Mouse (Mus musculus) CH12.LX (cell line): Measurements from ENCODE around the gene Flywch2. TPM values are rescaled to one million over a fixed set of nuclear protein-coding genes. Genes with fewer than 3 reads are reported as not detected.

Experiments
- DNase-seq: peaks from one replicate; pipeline ENCODE4 v3.0.0-alpha.2; 2013; ENCODE audit errors: extremely low read depth
- H3K27ac ChIP-seq: 2 replicates; pipeline ENCODE4 v1.5.1; 2012; ENCODE audit warnings: low read depth, mild to moderate bottlenecking, control low read depth, moderate library complexity; ENCODE audit not compliant: insufficient read depth
- H3K27me3 ChIP-seq: replicated peaks from 2 replicates; pipeline ENCODE3; 2012; ENCODE audit warnings: inconsistent platforms
- H3K36me3 ChIP-seq, 2 experiments: replicated peaks in 1 of 2; 2 replicates each; pipeline versions ENCODE3 to v1.6.1; 2012; ENCODE audit warnings: inconsistent platforms in 1 of 2, low read length in 1 of 2, mild to moderate bottlenecking in 1 of 2, mixed read lengths in 1 of 2, moderate library complexity in 1 of 2; ENCODE audit not compliant: control insufficient read depth in 1 of 2, insufficient read depth in 1 of 2
- H3K4me1 ChIP-seq, 2 experiments: 2 replicates each; pipeline ENCODE4 v1.6.1; 2012; ENCODE audit warnings: inconsistent platforms in 1 of 2, moderate library complexity in 1 of 2; ENCODE audit not compliant: insufficient read depth in 2 of 2, control insufficient read depth in 1 of 2
- H3K4me2 ChIP-seq: 2 replicates; pipeline ENCODE4 v1.6.1; 2012; ENCODE audit warnings: low read depth, mild to moderate bottlenecking, control low read depth; ENCODE audit not compliant: poor library complexity, insufficient read depth, severe bottlenecking
- H3K4me3 ChIP-seq, 3 experiments: fragments of 150-350 bp in 1 of 3; sonication (generic) in 1 of 3; replicated peaks in 1 of 3; 2 replicates each; pipeline versions ENCODE3 to v1.5.1; 2011 to 2012; ENCODE audit warnings: low read depth in 2 of 3, low read length in 2 of 3, mild to moderate bottlenecking in 2 of 3, moderate library complexity in 2 of 3, control low read depth in 1 of 3, improper control_type of control experiment in 1 of 3, inconsistent platforms in 1 of 3, mixed read lengths in 1 of 3; ENCODE audit not compliant: poor library complexity in 1 of 3
- H3K79me2 ChIP-seq: replicated peaks from 2 replicates; pipeline ENCODE4 v1.6.1; 2012; ENCODE audit warnings: mild to moderate bottlenecking, moderate library complexity; ENCODE audit not compliant: control insufficient read depth, poor library complexity, insufficient read depth, severe bottlenecking; ENCODE audit errors: extremely low read depth
- H3K9ac ChIP-seq: 2 replicates; pipeline ENCODE4 v1.6.1; 2012; ENCODE audit warnings: low read depth, mild to moderate bottlenecking, control low read depth, moderate library complexity; ENCODE audit not compliant: insufficient read depth
- H3K9me3 ChIP-seq: replicated peaks from 2 replicates; pipeline ENCODE3; 2012; ENCODE audit warnings: low read length, inconsistent platforms, mixed read lengths
- BHLHE40 ChIP-seq: IDR thresholded peaks from 2 replicates; pipeline ENCODE4 v1.6.1; 2011; ENCODE audit warnings: mild to moderate bottlenecking, low read depth, low read length, improper control_type of control experiment
- CHD1 ChIP-seq: IDR thresholded peaks from 2 replicates; pipeline ENCODE4 v1.6.1; 2012; ENCODE audit warnings: low read depth, low read length, improper control_type of control experiment, inconsistent platforms
- CHD2 ChIP-seq: IDR thresholded peaks from 2 replicates; pipeline ENCODE4 v1.6.1; 2011; ENCODE audit warnings: low read length, improper control_type of control experiment
- CTCF ChIP-seq, 2 experiments: IDR thresholded peaks in 1 of 2; conservative IDR thresholded peaks in 1 of 2; 2 replicates each; pipeline ENCODE4 v1.5.1; 2011 to 2012; ENCODE audit warnings: low read depth in 2 of 2, low read length in 2 of 2, improper control_type of control experiment in 1 of 2, inconsistent platforms in 1 of 2, mild to moderate bottlenecking in 1 of 2, moderate library complexity in 1 of 2
- E2F4 ChIP-seq: IDR thresholded peaks from 2 replicates; pipeline ENCODE4 v1.6.1; 2011; ENCODE audit warnings: low read depth, low read length, improper control_type of control experiment; ENCODE audit not compliant: insufficient replicate concordance
- ELF1 ChIP-seq: IDR thresholded peaks from 2 replicates; pipeline ENCODE4 v1.6.1; 2014; ENCODE audit warnings: low read depth, mild to moderate bottlenecking, inconsistent platforms, low read length, improper control_type of control experiment
- EP300 ChIP-seq: IDR thresholded peaks from 2 replicates; pipeline ENCODE4 v1.6.1; 2011; ENCODE audit warnings: low read length, improper control_type of control experiment
- ETS1 ChIP-seq: conservative IDR thresholded peaks from 2 replicates; pipeline ENCODE4 v1.6.1; 2012; ENCODE audit warnings: low read depth, mild to moderate bottlenecking, inconsistent platforms, low read length, improper control_type of control experiment, moderate library complexity
- GABPA ChIP-seq: IDR thresholded peaks from 2 replicates; pipeline ENCODE4 v1.6.1; 2012; ENCODE audit warnings: low read depth, low read length, improper control_type of control experiment, inconsistent platforms; ENCODE audit not compliant: insufficient replicate concordance
- HCFC1 ChIP-seq: IDR thresholded peaks from 2 replicates; pipeline ENCODE4 v1.6.1; 2012; ENCODE audit warnings: low read depth, mild to moderate bottlenecking, inconsistent platforms, low read length, improper control_type of control experiment
- IRF4 ChIP-seq: IDR thresholded peaks from 2 replicates; pipeline ENCODE4 v1.6.1; 2014; ENCODE audit warnings: low read depth, mild to moderate bottlenecking, inconsistent platforms, low read length, improper control_type of control experiment
- JUN ChIP-seq: IDR thresholded peaks from 2 replicates; pipeline ENCODE4 v1.6.1; 2011; ENCODE audit warnings: low read depth, mild to moderate bottlenecking, low read length, improper control_type of control experiment, moderate library complexity; ENCODE audit not compliant: insufficient read depth
- JUND ChIP-seq: conservative IDR thresholded peaks from 2 replicates; pipeline ENCODE4 v1.6.1; 2011; ENCODE audit warnings: low read depth, low read length, improper control_type of control experiment
- KAT2A ChIP-seq: IDR thresholded peaks from 2 replicates; pipeline ENCODE4 v1.6.1; 2012; ENCODE audit warnings: low read length, improper control_type of control experiment, inconsistent platforms; ENCODE audit not compliant: insufficient replicate concordance
- MAFK ChIP-seq: IDR thresholded peaks from 2 replicates; pipeline ENCODE4 v1.6.1; 2011; ENCODE audit warnings: low read length, improper control_type of control experiment; ENCODE audit not compliant: insufficient replicate concordance
- MAX ChIP-seq: IDR thresholded peaks from 2 replicates; pipeline ENCODE4 v1.6.1; 2011; ENCODE audit warnings: low read length, improper control_type of control experiment
- MAZ ChIP-seq: IDR thresholded peaks from 2 replicates; pipeline ENCODE4 v1.6.1; 2012; ENCODE audit warnings: low read depth, mild to moderate bottlenecking, inconsistent platforms, low read length, improper control_type of control experiment, moderate library complexity
- MEF2A ChIP-seq: IDR thresholded peaks from 2 replicates; pipeline ENCODE4 v1.6.1; 2014; ENCODE audit warnings: low read depth, mild to moderate bottlenecking, inconsistent platforms, low read length, improper control_type of control experiment, borderline replicate concordance
- MXI1 ChIP-seq: IDR thresholded peaks from 2 replicates; pipeline ENCODE4 v1.6.1; 2011; ENCODE audit warnings: mild to moderate bottlenecking, low read depth, low read length, improper control_type of control experiment
- MYC ChIP-seq: IDR thresholded peaks from 2 replicates; pipeline ENCODE4 v1.6.1; 2011; ENCODE audit warnings: low read depth, mild to moderate bottlenecking, improper control_type of control experiment, low read length
- NELFE ChIP-seq: IDR thresholded peaks from 2 replicates; pipeline ENCODE4 v1.6.1; 2011; ENCODE audit warnings: low read depth, low read length, improper control_type of control experiment
- NRF1 ChIP-seq: IDR thresholded peaks from 2 replicates; pipeline ENCODE4 v1.6.1; 2014; ENCODE audit warnings: low read depth, mild to moderate bottlenecking, inconsistent platforms, low read length, improper control_type of control experiment, moderate library complexity
- PAX5 ChIP-seq: IDR thresholded peaks from 2 replicates; pipeline ENCODE4 v1.6.1; 2012; ENCODE audit warnings: low read length, inconsistent platforms, mixed read lengths
- POLR2A ChIP-seq: IDR thresholded peaks from 2 replicates; pipeline ENCODE4 v1.6.1; 2011; ENCODE audit warnings: low read depth, mild to moderate bottlenecking, improper control_type of control experiment, low read length
- POLR2AphosphoS2 ChIP-seq: IDR thresholded peaks from 2 replicates; pipeline ENCODE4 v1.6.1; 2011; ENCODE audit warnings: low read depth, low read length, improper control_type of control experiment
- RAD21 ChIP-seq: IDR thresholded peaks from 2 replicates; pipeline ENCODE4 v1.6.1; 2011; ENCODE audit warnings: low read depth, mild to moderate bottlenecking, low read length, improper control_type of control experiment, moderate library complexity
- RCOR1 ChIP-seq: conservative IDR thresholded peaks from 2 replicates; pipeline ENCODE4 v1.6.1; 2012; ENCODE audit warnings: low read depth, mild to moderate bottlenecking, inconsistent platforms, low read length, improper control_type of control experiment
- SIN3A ChIP-seq: IDR thresholded peaks from 2 replicates; pipeline ENCODE4 v1.6.1; 2012; ENCODE audit warnings: low read length, improper control_type of control experiment, inconsistent platforms
- SMC3 ChIP-seq: IDR thresholded peaks from 2 replicates; pipeline ENCODE4 v1.6.1; 2011; ENCODE audit warnings: low read depth, low read length, improper control_type of control experiment
- TBP ChIP-seq: conservative IDR thresholded peaks from 2 replicates; pipeline ENCODE4 v1.6.1; 2011; ENCODE audit warnings: low read depth, low read length, improper control_type of control experiment
- TCF12 ChIP-seq: IDR thresholded peaks from 2 replicates; pipeline ENCODE4 v1.6.1; 2014; ENCODE audit warnings: low read depth, mild to moderate bottlenecking, inconsistent platforms, low read length, improper control_type of control experiment
- UBTF ChIP-seq: IDR thresholded peaks from 2 replicates; pipeline ENCODE4 v1.6.1; 2012; ENCODE audit warnings: low read depth, mild to moderate bottlenecking, inconsistent platforms, low read length, improper control_type of control experiment, moderate library complexity
- USF1 ChIP-seq: IDR thresholded peaks from 2 replicates; pipeline ENCODE4 v1.6.1; 2014; ENCODE audit warnings: low read depth, mild to moderate bottlenecking, inconsistent platforms, low read length, improper control_type of control experiment
- USF2 ChIP-seq: conservative IDR thresholded peaks from 2 replicates; pipeline ENCODE4 v1.6.1; 2011; ENCODE audit warnings: low read depth, low read length, improper control_type of control experiment
- ZC3H11A ChIP-seq: IDR thresholded peaks from 2 replicates; pipeline ENCODE4 v1.6.1; 2012; ENCODE audit warnings: low read depth, mild to moderate bottlenecking, inconsistent platforms, low read length, improper control_type of control experiment
- ZKSCAN1 ChIP-seq: IDR thresholded peaks from 2 replicates; pipeline ENCODE4 v1.6.1; 2012; ENCODE audit warnings: low read depth, inconsistent platforms, low read length, improper control_type of control experiment, borderline replicate concordance
- ZMIZ1 ChIP-seq: IDR thresholded peaks from 2 replicates; pipeline ENCODE4 v1.6.1; 2012; ENCODE audit warnings: low read depth, mild to moderate bottlenecking, inconsistent platforms, low read length, improper control_type of control experiment
- ZNF384 ChIP-seq: IDR thresholded peaks from 2 replicates; pipeline ENCODE4 v1.6.1; 2012; ENCODE audit warnings: low read depth, low read length, improper control_type of control experiment, inconsistent platforms
- dilution Hi-C: fragments of 300-500 bp; cut with MboI; formaldehyde crosslinking; loops from 2 replicates; pipeline ENCODE4 v1.14.3; 2020; ENCODE audit warnings: low sequenced_read_pairs; ENCODE audit not compliant: extremely low pct_unique_long_range_greater_than_20kb, extremely low pct_ligation_motif_present
- in situ Hi-C: fragments of 300-500 bp; cut with MboI; formaldehyde crosslinking; loops from 3 replicates; pipeline ENCODE4 v1.14.3; 2019; ENCODE audit warnings: low sequenced_read_pairs, low pct_ligation_motif_present, low pct_unique_long_range_greater_than_20kb, mixed read lengths
- polyA plus RNA-seq: library from polyadenylated mRNA; unstranded; fragments of >175 nt; gene quantifications from 2 replicates; pipeline ENCODE4 v1.2.1, GENCODE M21; 2012; ENCODE audit warnings: low read depth; ENCODE audit not compliant: insufficient read length
- total RNA-seq, 2 experiments: library from RNA; depleted of rRNA; stranded (reverse); fragments of 300-350 nt in 1 of 2; fragments of >200 nt in 1 of 2; gene quantifications; 2 replicates each; pipeline ENCODE4 v1.2.3; 2012 to 2014

The Flywch2 gene
- total and polyA plus RNA-seq, 3 experiments: not detected

- Histone ChIP-seq H3K4me1 (peaks cover 0 to 22% of the 10 kb centered on the region in 2 experiments; a peak in 2 of 4 replicates), H3K9me3 (no peaks in the 10 kb centered on the region), H3K4me3 (peak overlapping the region; percentile 84 to 95 (median 85)), H3K9ac (peak overlapping the region; percentile 94), H3K27ac (peak overlapping the region; percentile 94), H3K4me2 (peak overlapping the region; percentile 89), H3K27me3 (no peaks in the 10 kb centered on the region), H3K79me2 (peaks cover 45% of the 10 kb centered on the region), H3K36me3 (peaks cover 3 to 15% of the 10 kb centered on the region in 2 experiments)
- TF ChIP-seq MXI1 (peak; percentile 76), CHD2 (peak; percentile 94), GABPA (peak; percentile 41; the same call in 1 of the 2 replicates), E2F4 (no peak), TCF12 (peak; percentile 68), HCFC1 (peak; percentile 95), ELF1 (peak; percentile 80), JUND (no peak), KAT2A (peak; percentile 91), MYC (peak; percentile 91; the same call in 1 of the 2 replicates), CTCF (conservative IDR thresholded peaks at IDR 0.05 in 1 of 2, IDR thresholded peaks at IDR 0.05 in 1 of 2; ENCODE audit: low read depth in 2 of 2, low read length in 2 of 2) (no peak), NRF1 (peak; percentile 85), TBP (peak; percentile 56), RCOR1 (no peak), EP300 (no peak; the same call in 1 of the 2 replicates), BHLHE40 (peak; percentile 68), MEF2A (peak; percentile 57), MAZ (peak; percentile 97), POLR2AphosphoS2 (peak; percentile 65; the same call in 1 of the 2 replicates), POLR2A (peak; percentile 74), ZC3H11A (no peak), PAX5 (no peak), SMC3 (no peak), CHD1 (no peak; the same call in 1 of the 2 replicates), NELFE (peak; percentile 63), ETS1 (no peak), ZNF384 (peak; percentile 99), RAD21 (no peak), ZMIZ1 (peak; percentile 37), USF1 (no peak), JUN (0 out of 2 replicates have a peak, but pooled peaks have one; percentile 13), MAFK (peak; percentile 53; the same call in 1 of the 2 replicates), ZKSCAN1 (no peak), MAX (peak; percentile 75), SIN3A (peak; percentile 80), UBTF (no peak; the same call in 1 of the 2 replicates), IRF4 (peak; percentile 87; the same call in 1 of the 2 replicates), USF2 (no peak)
- in situ Hi-C loops (no loop called here), dilution Hi-C loops (no loop called here)
- DNase-seq: peak; percentile 99
Measured at GRCm38 (mm10) chr17:23802746-23803365, 17.0 kb upstream of the Flywch2 start.
